Comparison of ENCODE assay signal across 14 mouse cellular contexts in the genomic region with DNA sequence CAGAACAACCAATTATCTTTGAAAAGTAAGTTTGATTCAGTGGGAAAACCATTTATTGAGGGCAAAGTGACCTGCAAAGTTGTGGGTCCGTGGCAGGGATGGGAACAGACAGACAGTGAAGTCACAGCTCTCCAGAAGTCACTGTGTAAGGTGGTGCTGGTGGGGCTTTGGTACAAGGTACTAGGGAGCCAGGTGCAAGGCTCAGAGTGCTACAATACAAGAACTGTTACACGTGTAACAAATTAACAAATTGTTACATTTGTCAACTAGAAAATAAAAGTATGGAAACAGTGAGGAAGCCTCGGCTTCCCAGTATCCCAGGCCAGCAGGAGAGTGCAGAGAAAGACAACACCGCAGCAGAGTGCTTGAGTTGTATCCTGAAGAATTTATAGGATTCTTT.
"Had no signal": no experiment of that assay in that cellular context is flagged by ENCODE, and none has a peak within 500 bp of the region (broad histone marks: within the 10 kb centered on the region; RNA-seq: fewer than 3 reads in every experiment).

No protein-coding gene starts in this region.

- H3K9ac ChIP-seq: liver, embryonic 15.5 days; liver, postnatal 0 days; lung, embryonic 15.5 days; midbrain, embryonic 13.5 days; midbrain, embryonic 15.5 days; neural tube, embryonic 12.5 days; stomach, embryonic 15.5 days had no signal

- H3K4me2 ChIP-seq: liver, embryonic 15.5 days; lung, embryonic 15.5 days; midbrain, embryonic 11.5 days; midbrain, embryonic 13.5 days; midbrain, embryonic 15.5 days; neural tube, embryonic 12.5 days; stomach, embryonic 15.5 days had no signal

- H3K4me1 ChIP-seq: liver, embryonic 15.5 days; lung, embryonic 15.5 days; midbrain, embryonic 13.5 days; midbrain, embryonic 15.5 days; neural tube, embryonic 12.5 days; stomach, embryonic 15.5 days had no signal

- H3K4me3 ChIP-seq: liver, embryonic 15.5 days; lung, embryonic 15.5 days; megakaryocyte, embryonic 14.5 days; midbrain, embryonic 13.5 days; midbrain, embryonic 15.5 days; neural tube, embryonic 12.5 days; stomach, embryonic 15.5 days had no signal

- H3K9me3 ChIP-seq: liver, embryonic 15.5 days; midbrain, embryonic 13.5 days; midbrain, embryonic 15.5 days; neural tube, embryonic 12.5 days; stomach, embryonic 15.5 days had no signal

- H3K36me3 ChIP-seq: liver, embryonic 15.5 days; lung, embryonic 15.5 days; midbrain, embryonic 13.5 days; midbrain, embryonic 15.5 days; neural tube, embryonic 12.5 days; stomach, embryonic 15.5 days had no signal

- H3K27ac ChIP-seq: liver, embryonic 15.5 days; lung, embryonic 15.5 days; midbrain, embryonic 13.5 days; midbrain, embryonic 15.5 days; neural tube, embryonic 12.5 days; stomach, embryonic 15.5 days had no signal

- ATAC-seq: lung, postnatal 0 days; midbrain, embryonic 13.5 days; midbrain, embryonic 15.5 days had no signal

- H3K27me3 ChIP-seq: liver, embryonic 15.5 days; lung, embryonic 15.5 days; megakaryocyte, embryonic 14.5 days; midbrain, embryonic 13.5 days; midbrain, embryonic 15.5 days; neural tube, embryonic 12.5 days; stomach, embryonic 15.5 days had no signal

- DNase-seq: liver, postnatal 0 days; lung, adult 2 months; lung, postnatal 14 days; lung, postnatal 36 days; right cerebral cortex, postnatal 14 days had no signal
